Mouse (Mus musculus) embryonic facial prominence, embryonic 10.5 days (tissue): ENCODE results near the gene Bola1. TPM values are rescaled to one million over a fixed set of nuclear protein-coding genes. Genes with fewer than 3 reads are reported as not detected.
"Not testable (repeated sequence)": the region's sequence is repeated elsewhere in the genome, so short reads cannot be mapped to it uniquely, and the experiment has no call there.

ENCODE experiments used
- DNase-seq: peaks from one replicate; pipeline ENCODE4 v3.0.0-alpha.2; 2017; ENCODE audit warnings: low spot score
- H3K27ac ChIP-seq: fragments of 300-500 bp; sonication (generic); replicated peaks from 2 replicates; pipeline ENCODE4 v1.5.1; 2016; ENCODE audit warnings: mild to moderate bottlenecking
- H3K27me3 ChIP-seq: fragments of 300-500 bp; sonication (generic); replicated peaks from 2 replicates; pipeline ENCODE4 v1.6.1; 2016; ENCODE audit warnings: low read depth, mild to moderate bottlenecking; ENCODE audit not compliant: poor library complexity, severe bottlenecking
- H3K36me3 ChIP-seq: fragments of 300-500 bp; sonication (generic); replicated peaks from 2 replicates; pipeline ENCODE4 v1.6.1; 2016; ENCODE audit warnings: mild to moderate bottlenecking, moderate library complexity
- H3K4me1 ChIP-seq: fragments of 300-500 bp; sonication (generic); 2 replicates; pipeline ENCODE4 v1.6.1; 2016
- H3K4me3 ChIP-seq: fragments of 300-500 bp; sonication (generic); 2 replicates; pipeline ENCODE4 v1.5.1; 2016; ENCODE audit warnings: mild to moderate bottlenecking, moderate library complexity
- H3K9me3 ChIP-seq: fragments of 300-500 bp; sonication (generic); 2 replicates; pipeline ENCODE4 v1.6.1; 2016; ENCODE audit warnings: mild to moderate bottlenecking
- WGBS: fragments of 180-500 bp; shearing (Covaris S2); methylation state at CpG from one replicate; pipeline ENCODE4 v1.1.7; 2016; 5-methylcytosine and 5-hydroxymethylcytosine counted together
- polyA plus RNA-seq: library from polyadenylated mRNA; unstranded; fragments of >200 nt; fragmentation: Nextera tagmentation; extraction: Ambion mirVana; gene quantifications from 2 replicates; pipeline ENCODE4 v1.2.1, GENCODE M21; 2016

The Bola1 gene
- polyA plus RNA-seq, 1 experiment from 2014 or later: 76.4 TPM

DNA sequence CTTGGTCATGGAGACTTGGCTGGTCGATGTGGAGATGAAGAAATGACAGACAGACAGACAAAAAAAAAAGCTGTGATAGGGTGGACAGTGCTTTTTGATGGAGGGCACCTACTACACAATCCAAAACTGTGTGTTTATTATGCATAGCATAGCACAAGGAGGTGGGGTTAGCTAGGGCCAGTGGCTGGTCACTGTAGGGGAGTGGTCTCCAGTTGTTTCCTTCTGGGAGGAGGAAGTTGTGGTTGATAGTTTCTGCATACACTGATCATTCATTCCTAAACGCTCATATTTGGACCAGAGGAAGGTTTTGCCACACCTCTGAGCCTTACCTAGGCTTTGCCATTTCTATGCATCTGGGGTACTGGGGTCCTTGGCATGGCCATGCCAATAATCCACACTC lies 10.9 kb upstream of the Bola1 start:
- Histone ChIP-seq H3K4me3 (no peak overlapping the region), H3K27me3 (no peaks in the 10 kb centered on the region), H3K27ac (no peak overlapping the region), H3K36me3 (no peaks in the 10 kb centered on the region), H3K4me1 (peaks cover 22% of the 10 kb centered on the region), H3K9me3 (no peaks in the 10 kb centered on the region)
- no peak for DNase-seq
- 74% methylated on average over 2 of the region's 2 CpGs for WGBS

- Histone ChIP-seq H3K9me3 (no peaks in the 10 kb centered on the region), H3K4me1 (peaks cover 27% of the 10 kb centered on the region), H3K27me3 (no peaks in the 10 kb centered on the region), H3K27ac (no peak overlapping the region), H3K36me3 (no peaks in the 10 kb centered on the region), H3K4me3 (no peak overlapping the region)
- DNase-seq: no peak
- WGBS: 73% methylated on average over 2 of the region's 2 CpGs
Measured at GRCm38 (mm10) chr3:96228828-96229227, 9.3 kb upstream of the Bola1 start.

DNA sequence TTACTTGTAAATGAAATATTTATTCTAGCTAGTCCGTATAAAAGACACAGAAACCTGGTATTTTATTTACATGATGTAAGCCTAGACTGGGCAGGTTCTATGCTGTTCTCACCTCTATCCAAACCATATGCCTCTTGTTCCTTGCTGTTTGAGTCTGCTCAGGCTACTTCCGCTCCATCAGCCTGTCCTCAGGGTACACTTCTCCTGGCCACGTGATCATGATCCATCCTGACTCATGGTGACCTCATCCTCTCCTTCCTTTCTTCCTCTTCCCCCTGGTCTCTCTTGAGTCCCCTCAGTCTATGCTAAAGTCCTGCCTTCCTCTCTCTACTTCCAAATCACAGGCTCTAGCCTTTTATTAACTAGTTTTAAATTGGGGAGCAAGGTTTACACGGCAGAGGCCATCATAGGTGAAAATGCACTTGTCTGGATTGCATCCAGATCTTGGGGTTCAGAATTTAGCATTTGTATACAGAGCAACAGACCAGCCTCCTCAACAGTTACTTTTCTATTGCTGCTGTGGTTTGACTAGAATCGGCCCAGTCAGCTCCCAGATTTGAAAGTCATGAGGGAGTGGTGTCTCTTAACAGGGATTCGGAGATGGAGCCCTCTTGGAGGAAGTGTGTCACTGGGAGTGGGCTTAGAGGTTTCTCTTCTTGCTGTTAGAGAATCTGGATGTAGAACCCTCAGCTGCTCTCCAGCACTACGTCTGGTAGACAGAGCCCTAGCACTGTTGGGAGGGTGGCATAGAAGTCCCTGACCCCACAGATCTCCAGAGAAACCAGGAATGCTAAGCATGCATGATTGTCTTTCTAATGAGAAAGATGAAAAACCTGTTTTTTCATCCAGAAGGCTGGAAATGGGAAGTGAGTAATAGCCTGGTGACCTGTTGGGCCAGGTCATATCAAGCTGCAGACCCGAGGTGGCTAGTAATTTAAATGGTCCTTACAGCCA lies 7.5 kb upstream of the Bola1 start:
- H3K27me3 ChIP-seq: no peaks in the 10 kb centered on the region
- H3K36me3 ChIP-seq: no peaks in the 10 kb centered on the region
- 69% methylated on average over 8 of the region's 8 CpGs for WGBS
- peak overlapping the region; percentile 30 for H3K27ac ChIP-seq
- no peak overlapping the region for H3K4me3 ChIP-seq
- no peaks in the 10 kb centered on the region for H3K9me3 ChIP-seq
- DNase-seq: no peak
- peaks cover 44% of the 10 kb centered on the region for H3K4me1 ChIP-seq

- Histone ChIP-seq H3K36me3 (no peaks in the 10 kb centered on the region), H3K27me3 (no peaks in the 10 kb centered on the region), H3K27ac (peak overlapping the region; percentile 48), H3K9me3 (no peaks in the 10 kb centered on the region), H3K4me1 (peaks cover 54% of the 10 kb centered on the region), H3K4me3 (no peak overlapping the region)
- 28% methylated on average over 2 of the region's 2 CpGs for WGBS
- DNase-seq: no peak
Measured at GRCm38 (mm10) chr3:96225421-96225820, 5.9 kb upstream of the Bola1 start.

DNA sequence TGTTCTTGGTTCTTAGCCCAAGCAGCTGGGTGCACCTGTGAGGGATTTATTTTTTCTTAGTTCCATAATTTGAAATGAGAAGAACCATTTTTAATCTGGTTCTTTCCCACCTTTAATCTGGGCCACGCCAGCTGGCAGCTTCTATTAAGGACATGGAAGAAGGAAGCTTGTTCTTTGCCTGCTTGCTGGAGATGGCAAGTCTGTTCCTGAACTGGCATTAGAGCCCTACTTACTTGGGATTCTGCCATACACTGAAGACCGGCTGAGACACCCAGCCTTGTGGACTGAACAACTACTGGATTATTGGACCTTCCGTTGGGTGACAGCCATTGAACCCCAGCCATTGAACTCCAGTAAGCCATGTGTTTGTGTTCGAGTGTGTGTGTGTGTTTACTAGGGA lies 3.3 kb upstream of the Bola1 start:
- Histone ChIP-seq H3K27me3 (no peaks in the 10 kb centered on the region), H3K4me1 (peaks cover 65% of the 10 kb centered on the region), H3K4me3 (peak overlapping the region; percentile 70; the same call in 1 of the 2 replicates), H3K36me3 (no peaks in the 10 kb centered on the region), H3K9me3 (no peaks in the 10 kb centered on the region), H3K27ac (no peak overlapping the region; the same call in 1 of the 2 replicates)
- WGBS: 89% methylated on average over 4 of the region's 4 CpGs
- no peak for DNase-seq

DNA sequence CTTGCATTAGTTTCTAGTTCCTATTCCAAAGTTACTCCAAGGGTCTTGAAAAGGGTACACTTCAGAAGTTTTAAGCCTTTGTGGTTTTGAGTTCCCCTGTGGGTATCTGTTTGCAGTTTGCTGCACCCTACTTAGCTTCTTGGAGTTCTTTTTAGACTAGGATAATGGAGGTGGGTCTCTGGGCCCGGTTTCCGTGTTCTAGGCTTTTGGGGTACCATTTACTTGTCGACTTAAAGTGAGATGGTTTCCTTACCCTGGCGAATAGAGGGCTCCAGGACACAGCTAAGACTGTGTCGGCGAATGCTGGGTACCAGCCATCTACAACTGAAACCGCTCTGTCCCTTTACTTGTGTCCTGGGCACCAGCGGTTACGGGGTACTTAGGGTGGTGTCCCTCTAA lies 2.1 kb upstream of the Bola1 start:
- H3K36me3 ChIP-seq: no peaks in the 10 kb centered on the region
- WGBS: 22% methylated on average over 9 of the region's 9 CpGs
- peak; percentile 26 for DNase-seq

GRCm38 (mm10) chr3:96220765-96221639 lies 1.5 kb upstream of the Bola1 start, which contains the start of the genes Hist2h2ac and Hist2h2be:
Hist2h2ac (minus strand) TSS chr3:96220880.
Hist2h2be (plus strand) TSS chr3:96221119.
- Histone ChIP-seq H3K9me3 (no peaks in the 10 kb centered on the region), H3K27ac (peak within 1 kb of the TSS; percentile 97), H3K4me3 (peak within 1 kb of the TSS; percentile 70), H3K27me3 (no peaks in the 10 kb centered on the region; the same call in 1 of the 2 replicates), H3K4me1 (peaks cover 47% of the 10 kb centered on the region), H3K36me3 (no peaks in the 10 kb centered on the region)
- DNase-seq: peak; percentile 87
- WGBS: under 1% methylated on average over 43 of the region's 43 CpGs

More for the DNA sequence above, 2.1 kb upstream of the Bola1 start:
- no peaks in the 10 kb centered on the region; the same call in 1 of the 2 replicates for H3K27me3 ChIP-seq
- peaks cover 54% of the 10 kb centered on the region for H3K4me1 ChIP-seq
- no peaks in the 10 kb centered on the region for H3K9me3 ChIP-seq
- peak overlapping the region; percentile 97 for H3K27ac ChIP-seq
- H3K4me3 ChIP-seq: peak overlapping the region; percentile 70

DNA sequence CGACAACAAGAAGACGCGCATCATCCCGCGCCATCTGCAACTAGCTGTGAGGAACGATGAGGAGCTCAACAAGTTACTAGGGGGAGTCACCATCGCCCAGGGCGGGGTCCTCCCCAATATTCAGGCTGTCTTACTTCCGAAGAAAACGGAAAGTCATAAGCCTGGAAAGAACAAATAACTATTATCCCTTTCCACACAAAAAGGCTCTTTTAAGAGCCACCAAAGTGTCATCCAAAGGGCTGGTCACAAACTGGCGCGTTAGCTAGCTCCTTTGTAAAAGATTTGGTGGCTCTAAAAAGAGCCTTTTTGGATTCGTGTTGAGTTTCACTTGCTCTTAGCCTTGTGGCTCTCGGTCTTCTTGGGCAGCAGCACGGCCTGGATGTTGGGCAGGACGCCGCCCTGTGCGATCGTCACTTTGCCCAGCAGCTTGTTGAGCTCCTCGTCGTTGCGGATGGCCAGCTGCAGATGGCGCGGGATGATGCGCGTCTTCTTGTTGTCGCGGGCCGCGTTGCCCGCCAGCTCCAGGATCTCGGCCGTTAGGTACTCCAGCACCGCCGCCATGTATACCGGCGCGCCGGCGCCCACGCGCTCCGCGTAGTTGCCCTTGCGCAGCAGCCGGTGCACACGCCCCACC lies 739 bp upstream of the Bola1 start:
- not testable (repeated sequence) for H3K9me3 ChIP-seq, H3K27me3 ChIP-seq, H3K36me3 ChIP-seq
- Histone ChIP-seq H3K4me1 (peaks cover 46% of the 10 kb centered on the region), H3K4me3 (peak overlapping the region; percentile 70), H3K27ac (peak overlapping the region; percentile 97)
- under 1% methylated on average over 40 of the region's 47 CpGs for whole genome bisulfite sequencing
- DNase-seq: peak; percentile 64

DNA sequence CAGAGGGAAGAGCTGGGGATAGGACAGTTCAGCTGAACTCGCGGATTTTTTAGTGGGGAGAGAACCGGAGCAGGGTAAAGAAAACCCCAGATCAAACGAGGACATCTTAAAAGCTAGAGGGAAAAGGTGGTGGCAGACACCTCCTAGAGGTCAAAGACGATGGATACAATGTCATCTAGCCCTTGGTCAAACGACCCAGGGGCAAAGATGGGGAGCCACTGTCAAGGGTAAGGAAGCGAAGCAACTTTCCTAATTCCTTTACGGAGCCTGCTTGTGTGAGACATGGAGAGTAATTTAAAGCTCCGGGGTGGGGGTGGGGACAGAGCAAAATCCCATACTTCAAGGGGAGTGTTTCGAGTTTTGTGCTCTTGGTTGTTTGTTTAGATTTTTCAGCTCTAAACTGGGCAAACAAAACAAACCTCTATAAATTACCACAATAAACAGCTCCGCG lies 293 bp downstream of the Bola1 start:
- Histone ChIP-seq H3K4me1 (peaks cover 43% of the 10 kb centered on the region), H3K9me3 (no peaks in the 10 kb centered on the region), H3K27me3 (peaks cover 6% of the 10 kb centered on the region), H3K36me3 (no peaks in the 10 kb centered on the region), H3K27ac (peak overlapping the region; percentile 97), H3K4me3 (peak overlapping the region; percentile 70)
- under 1% methylated on average over 12 of the region's 12 CpGs for WGBS
- DNase-seq: peak; percentile 59

GRCm38 (mm10) chr3:96209242-96209641 lies 10.3 kb downstream of the Bola1 start:
- 20% methylated on average over 15 of the region's 15 CpGs for WGBS
- Histone ChIP-seq H3K27me3 (no peaks in the 10 kb centered on the region; the same call in 1 of the 2 replicates), H3K4me1 (peaks cover 7% of the 10 kb centered on the region), H3K4me3 (no peak overlapping the region), H3K27ac (no peak overlapping the region), H3K9me3 (no peaks in the 10 kb centered on the region), H3K36me3 (no peaks in the 10 kb centered on the region)
- peak; percentile 45 for DNase-seq

DNA sequence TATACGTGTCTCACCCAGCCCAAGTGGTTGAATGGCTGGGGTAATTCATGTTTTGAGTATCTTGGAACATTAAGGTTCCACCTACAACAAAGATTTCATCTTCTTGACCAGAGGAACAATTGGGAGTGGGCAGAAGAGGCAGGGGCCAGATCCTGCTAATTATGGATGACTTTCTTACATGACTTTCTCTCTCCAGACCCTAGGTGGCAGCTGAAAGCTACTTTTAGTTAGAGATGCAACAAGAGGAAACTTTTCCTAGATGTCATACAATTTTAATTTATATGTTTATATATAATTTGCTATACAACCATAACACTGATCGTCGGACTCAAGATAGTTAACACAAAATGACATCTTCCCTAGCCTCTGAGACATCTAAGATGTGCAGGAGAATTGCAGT lies 11.7 kb downstream of the Bola1 start:
- Histone ChIP-seq H3K36me3 (no peaks in the 10 kb centered on the region), H3K27ac (no peak overlapping the region), H3K9me3 (no peaks in the 10 kb centered on the region), H3K4me1 (peaks cover 7% of the 10 kb centered on the region), H3K27me3 (no peaks in the 10 kb centered on the region), H3K4me3 (no peak overlapping the region)
- DNase-seq: no peak
- 88% methylated on average over 3 of the region's 3 CpGs for WGBS

DNA sequence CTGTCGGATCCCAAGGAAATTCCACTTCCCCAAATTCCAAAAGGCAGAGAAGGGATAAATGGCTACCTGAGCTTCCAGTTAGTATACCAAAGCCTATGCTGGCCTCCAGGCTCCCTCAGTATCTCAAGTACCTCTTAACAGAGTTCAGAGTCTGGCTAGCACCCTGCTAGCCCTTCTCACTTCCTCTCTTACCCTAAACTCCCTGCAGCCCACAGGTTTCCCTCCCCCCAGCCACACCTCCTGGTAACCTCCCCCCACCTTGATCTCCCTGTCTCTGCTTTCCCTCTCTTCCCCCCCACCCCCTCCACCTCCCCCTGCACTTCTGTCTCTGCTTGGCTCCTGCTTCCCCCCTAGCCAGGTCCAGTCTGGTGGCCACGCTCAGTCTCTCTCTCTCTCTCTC lies 19.8 kb downstream of the Bola1 start:
- Histone ChIP-seq H3K27ac (no peak overlapping the region), H3K4me3 (no peak overlapping the region), H3K27me3 (0 out of 2 replicates have a peak, but pooled peaks cover 7% of the 10 kb centered on the region), H3K9me3 (no peaks in the 10 kb centered on the region), H3K4me1 (peaks cover 21% of the 10 kb centered on the region), H3K36me3 (peaks cover 8% of the 10 kb centered on the region)
- 59% methylated on average over 2 of the region's 2 CpGs for WGBS
- DNase-seq: no peak
